Mouse (Mus musculus) midbrain, embryonic 11.5 days (tissue): Measurements from ENCODE around the gene Slc39a2. TPM values are rescaled to one million over a fixed set of nuclear protein-coding genes. Genes with fewer than 3 reads are reported as not detected.
"Not testable (repeated sequence)": the region's sequence is repeated elsewhere in the genome, so short reads cannot be mapped to it uniquely, and the experiment has no call there.

Experiments used
- ATAC-seq: fragments of 200-750 bp; cut with Nextera tagmentation; 2 replicates; pipeline ENCODE4 v1.8.0; 2017; ENCODE audit warnings: moderate TSS enrichment, moderate library complexity; ENCODE audit not compliant: low FRiP score
- DNase-seq: peaks from one replicate; pipeline ENCODE4 v3.0.0; 2015; ENCODE audit warnings: low spot score; ENCODE audit errors: missing footprints
- H3K27ac ChIP-seq: fragments of 300-500 bp; sonication (generic); 2 replicates; pipeline ENCODE4 v1.5.1; 2014; ENCODE audit warnings: low read depth, low read length
- H3K27me3 ChIP-seq: fragments of 300-500 bp; sonication (generic); 2 replicates; pipeline ENCODE4 v1.6.1; 2014; ENCODE audit warnings: mild to moderate bottlenecking, low read length, moderate library complexity, mixed read lengths; ENCODE audit not compliant: control insufficient read depth, insufficient read depth
- H3K36me3 ChIP-seq: fragments of 300-500 bp; sonication (generic); 2 replicates; pipeline ENCODE4 v1.6.1; 2014; ENCODE audit warnings: mild to moderate bottlenecking, low read length, moderate library complexity, mixed read lengths; ENCODE audit not compliant: control insufficient read depth, insufficient read depth
- H3K4me1 ChIP-seq: fragments of 300-500 bp; sonication (generic); 2 replicates; pipeline ENCODE4 v1.6.1; 2014; ENCODE audit warnings: low read length; ENCODE audit not compliant: control insufficient read depth, insufficient read depth
- H3K4me2 ChIP-seq: fragments of 300-500 bp; sonication (generic); 2 replicates; pipeline ENCODE4 v1.6.1; 2014; ENCODE audit warnings: mild to moderate bottlenecking, moderate library complexity
- H3K4me3 ChIP-seq: fragments of 300-500 bp; sonication (generic); 2 replicates; pipeline ENCODE4 v1.5.1; 2014; ENCODE audit warnings: low read depth, low read length
- H3K9ac ChIP-seq: fragments of 300-500 bp; sonication (generic); 2 replicates; pipeline ENCODE4 v1.6.1; 2014; ENCODE audit warnings: low read length
- H3K9me3 ChIP-seq: fragments of 300-500 bp; sonication (generic); 2 replicates; pipeline ENCODE4 v1.6.1; 2016; ENCODE audit warnings: low read length; ENCODE audit not compliant: control insufficient read depth
- WGBS: fragments of 180-500 bp; shearing (Covaris S2); extraction: QIAGEN DNeasy Blood & Tissue Kit; methylation state at CpG from one replicate; pipeline ENCODE4 v1.1.7; 2014; 5-methylcytosine and 5-hydroxymethylcytosine counted together
- polyA plus RNA-seq: library from polyadenylated mRNA; unstranded; fragments of >200 nt; fragmentation: Nextera tagmentation; extraction: Ambion mirVana; gene quantifications from 2 replicates; pipeline ENCODE4 v1.2.1, GENCODE M21; 2014

Gene Slc39a2
- 0.40 and 0.41 TPM in 2 replicates for polyA plus RNA-seq

- no peak within 1 kb of the TSS for H3K4me3 ChIP-seq
- H3K9ac ChIP-seq = no peak within 1 kb of the TSS
- H3K4me1 ChIP-seq = no peaks in the 10 kb centered on the region
- no peak for DNase-seq
- no peak within 1 kb of the TSS for H3K4me2 ChIP-seq
- H3K27ac ChIP-seq = no peak within 1 kb of the TSS
- peaks cover 24% of the 10 kb centered on the region for H3K36me3 ChIP-seq
- H3K27me3 ChIP-seq = no peaks in the 10 kb centered on the region
- ATAC-seq = no peak
- H3K9me3 ChIP-seq = no peaks in the 10 kb centered on the region
- 90% methylated on average over 9 of the region's 9 CpGs for WGBS
These were observed at the start of gene Slc39a2 for GRCm38 (mm10) chr14:51892191-51892939. TSS of gene Slc39a2 (plus strand) at chr14:51892889.

GRCm38 (mm10) chr14:51843882-51844281 lies 48.8 kb upstream of the Slc39a2 start:
- Histone ChIP-seq H3K27ac (no peak overlapping the region), H3K9me3 (no peaks in the 10 kb centered on the region), H3K4me3 (no peak overlapping the region), H3K9ac (no peak overlapping the region), H3K4me2 (no peak overlapping the region), H3K4me1 (no peaks in the 10 kb centered on the region), H3K27me3 (no peaks in the 10 kb centered on the region), H3K36me3 (no peaks in the 10 kb centered on the region)
- DNase-seq (no peak), ATAC-seq (no peak)

- Histone ChIP-seq H3K4me2 (no peak overlapping the region), H3K27ac (no peak overlapping the region), H3K9me3 (no peaks in the 10 kb centered on the region), H3K36me3 (no peaks in the 10 kb centered on the region), H3K27me3 (no peaks in the 10 kb centered on the region), H3K4me3 (no peak overlapping the region), H3K9ac (no peak overlapping the region), H3K4me1 (no peaks in the 10 kb centered on the region)
- DNase-seq (no peak), ATAC-seq (no peak)
- 76% methylated on average over 3 of the region's 3 CpGs for WGBS
These were observed 46.1 kb upstream of the Slc39a2 start for GRCm38 (mm10) chr14:51846566-51846965.

- 46% methylated on average over 3 of the region's 3 CpGs for WGBS
- not testable (repeated sequence) for H3K4me2 ChIP-seq, H3K4me3 ChIP-seq, H3K27ac ChIP-seq, H3K36me3 ChIP-seq, DNase-seq, H3K9me3 ChIP-seq, ATAC-seq, H3K27me3 ChIP-seq, H3K4me1 ChIP-seq, H3K9ac ChIP-seq
These were observed 41.7 kb upstream of the Slc39a2 start for GRCm38 (mm10) chr14:51851006-51851405.

GRCm38 (mm10) chr14:51853399-51853798 lies 39.3 kb upstream of the Slc39a2 start, which contains the start of gene Ear6:
TSS of gene Ear6 (plus strand) at chr14:51853699.
- DNase-seq = no peak
- Histone ChIP-seq H3K4me2 (no peak within 1 kb of the TSS), H3K9ac (no peak within 1 kb of the TSS), H3K4me1 (no peaks in the 10 kb centered on the region), H3K36me3 (no peaks in the 10 kb centered on the region), H3K27me3 (no peaks in the 10 kb centered on the region), H3K4me3 (no peak within 1 kb of the TSS), H3K27ac (no peak within 1 kb of the TSS), H3K9me3 (no peaks in the 10 kb centered on the region)
- ATAC-seq = no peak

GRCm38 (mm10) chr14:51855280-51855679 lies 37.4 kb upstream of the Slc39a2 start:
- H3K4me2 ChIP-seq, H3K9ac ChIP-seq, H3K9me3 ChIP-seq, H3K36me3 ChIP-seq, DNase-seq, H3K27me3 ChIP-seq, H3K4me1 ChIP-seq, H3K4me3 ChIP-seq, H3K27ac ChIP-seq, ATAC-seq: not testable (repeated sequence)
- WGBS = 84% methylated on average over 7 of the region's 7 CpGs

GRCm38 (mm10) chr14:51863603-51864002 lies 29.1 kb upstream of the Slc39a2 start:
- H3K9me3 ChIP-seq, H3K9ac ChIP-seq, DNase-seq, ATAC-seq, H3K4me3 ChIP-seq, H3K4me2 ChIP-seq, H3K36me3 ChIP-seq, H3K27ac ChIP-seq, H3K4me1 ChIP-seq, H3K27me3 ChIP-seq: not testable (repeated sequence)
- WGBS = 17% methylated on average over 1 of the region's 1 CpGs

GRCm38 (mm10) chr14:51870756-51871155 lies 21.9 kb upstream of the Slc39a2 start:
- Histone ChIP-seq H3K4me3 (no peak overlapping the region), H3K27ac (no peak overlapping the region), H3K27me3 (no peaks in the 10 kb centered on the region), H3K9me3 (no peaks in the 10 kb centered on the region), H3K36me3 (no peaks in the 10 kb centered on the region), H3K4me1 (no peaks in the 10 kb centered on the region), H3K4me2 (no peak overlapping the region), H3K9ac (no peak overlapping the region)
- 80% methylated on average over 2 of the region's 2 CpGs for WGBS
- DNase-seq (no peak), ATAC-seq (no peak)

GRCm38 (mm10) chr14:51871741-51872140 lies 20.9 kb upstream of the Slc39a2 start:
- no peaks in the 10 kb centered on the region for H3K36me3 ChIP-seq
- H3K4me2 ChIP-seq = no peak overlapping the region
- no peak overlapping the region for H3K9ac ChIP-seq
- H3K27ac ChIP-seq = no peak overlapping the region
- 78% methylated on average over 9 of the region's 9 CpGs for WGBS
- H3K4me3 ChIP-seq = no peak overlapping the region
- no peaks in the 10 kb centered on the region for H3K4me1 ChIP-seq
- ATAC-seq (no peak), DNase-seq (no peak)
- no peaks in the 10 kb centered on the region for H3K27me3 ChIP-seq
- H3K9me3 ChIP-seq = no peaks in the 10 kb centered on the region
